Mouse (Mus musculus) kidney, adult 8-10 months (tissue): ENCODE results near the gene Sik3.

Experiments
- DNase-seq, 2 experiments: peaks; one replicate each; pipeline ENCODE4 v3.0.0; 2022

Gene Sik3

GRCm38 (mm10) chr9:46230450-46230975 lies 217.9 kb downstream of the Sik3 start:
- DNase-seq = no peak

GRCm38 (mm10) chr9:46235196-46235595 lies 222.6 kb downstream of the Sik3 start:
- peak; percentile 69 to 70 for DNase-seq

- DNase-seq = no peak
These were observed 222.8 kb downstream of the Sik3 start, which contains the start of gene Apoc3 for GRCm38 (mm10) chr9:46235596-46235648. TSS of gene Apoc3 (minus strand) at chr9:46235636.

DNA sequence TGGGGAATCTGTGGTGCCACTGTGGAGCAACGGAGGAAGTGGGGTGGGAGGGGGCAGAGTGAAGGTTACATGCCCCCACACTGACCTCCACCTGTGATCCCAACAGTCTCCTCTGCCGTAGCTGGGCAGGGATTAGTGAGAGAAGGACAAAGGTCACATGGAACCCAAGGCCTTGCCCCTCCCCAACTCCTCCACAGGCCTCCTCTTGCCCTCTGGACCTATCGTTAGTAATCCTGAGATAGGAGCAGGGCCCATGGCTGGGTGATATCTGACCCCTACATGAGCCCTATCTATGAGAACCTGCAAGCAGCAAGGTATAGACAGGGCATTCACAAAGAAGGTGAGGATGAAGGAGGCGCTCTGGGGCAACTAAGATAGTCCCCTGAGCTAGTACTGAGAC lies 223.0 kb downstream of the Sik3 start:
- peak in 1 of 2 experiments; percentile 51 for DNase-seq

DNA sequence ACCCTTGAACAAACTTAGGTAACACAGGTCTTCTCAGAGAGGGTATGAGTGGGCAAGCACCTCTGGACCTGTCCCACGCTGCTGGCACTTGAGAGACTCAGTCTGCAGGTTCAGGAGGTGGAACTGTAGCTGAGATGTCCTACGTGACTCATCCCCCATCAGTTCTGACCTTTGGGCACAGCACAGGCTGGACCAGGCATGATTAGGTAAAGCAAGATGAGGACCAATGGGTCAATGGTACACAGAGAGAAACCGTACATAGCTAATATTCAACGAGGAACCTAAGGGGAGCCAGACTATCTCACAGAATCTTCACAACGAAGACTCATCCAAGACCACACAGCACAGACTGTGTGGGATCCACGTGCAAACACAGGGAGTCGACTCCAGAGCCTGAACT lies 226.2 kb downstream of the Sik3 start:
- DNase-seq = no peak

- peak in 1 of 2 experiments; percentile 41 for DNase-seq
These were observed 228.0 kb downstream of the Sik3 start, which contains the start of gene Apoa4 for GRCm38 (mm10) chr9:46240526-46241153. TSS of gene Apoa4 (plus strand) at chr9:46240696.

DNA sequence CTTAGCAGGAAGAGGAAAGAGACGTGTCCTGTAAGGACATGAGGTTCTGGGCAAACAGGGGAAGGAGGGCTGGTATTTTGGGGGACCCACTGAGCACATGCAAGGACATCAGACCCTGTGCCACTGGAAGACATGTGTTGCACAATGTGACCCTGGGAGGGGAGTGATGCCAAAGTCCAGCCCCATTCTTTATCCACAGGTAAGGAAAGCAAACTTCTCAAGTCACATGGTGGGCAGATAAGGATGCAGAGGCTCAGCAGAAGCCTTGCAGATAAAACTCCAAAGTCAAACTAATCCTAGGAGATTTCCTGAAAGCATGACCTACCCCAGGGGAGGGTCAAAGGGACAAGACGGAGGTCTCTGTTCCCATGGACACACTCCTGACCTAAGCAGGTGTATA lies 229.2 kb downstream of the Sik3 start:
- DNase-seq = no peak

GRCm38 (mm10) chr9:46243122-46243521 lies 230.5 kb downstream of the Sik3 start:
- no peak for DNase-seq

DNA sequence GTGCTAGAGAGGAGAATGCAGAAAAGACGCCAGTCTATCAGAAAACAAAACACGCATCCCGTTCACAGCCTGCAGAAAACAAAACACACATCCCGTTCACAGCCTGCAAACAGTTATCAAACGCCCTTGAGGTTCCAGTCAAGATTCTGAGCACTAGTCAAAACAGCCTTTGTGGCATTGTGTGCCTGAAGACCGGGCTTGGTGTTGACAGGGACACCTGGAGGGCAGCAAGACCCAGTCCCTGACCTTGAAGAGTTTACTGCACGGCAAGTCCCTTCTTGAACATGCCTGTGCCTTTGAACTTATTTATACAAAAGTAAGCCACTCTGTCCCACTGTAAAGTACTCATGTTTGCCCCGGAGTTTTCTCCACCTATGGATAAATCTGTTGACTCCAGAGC lies 231.0 kb downstream of the Sik3 start:
- no peak for DNase-seq

DNA sequence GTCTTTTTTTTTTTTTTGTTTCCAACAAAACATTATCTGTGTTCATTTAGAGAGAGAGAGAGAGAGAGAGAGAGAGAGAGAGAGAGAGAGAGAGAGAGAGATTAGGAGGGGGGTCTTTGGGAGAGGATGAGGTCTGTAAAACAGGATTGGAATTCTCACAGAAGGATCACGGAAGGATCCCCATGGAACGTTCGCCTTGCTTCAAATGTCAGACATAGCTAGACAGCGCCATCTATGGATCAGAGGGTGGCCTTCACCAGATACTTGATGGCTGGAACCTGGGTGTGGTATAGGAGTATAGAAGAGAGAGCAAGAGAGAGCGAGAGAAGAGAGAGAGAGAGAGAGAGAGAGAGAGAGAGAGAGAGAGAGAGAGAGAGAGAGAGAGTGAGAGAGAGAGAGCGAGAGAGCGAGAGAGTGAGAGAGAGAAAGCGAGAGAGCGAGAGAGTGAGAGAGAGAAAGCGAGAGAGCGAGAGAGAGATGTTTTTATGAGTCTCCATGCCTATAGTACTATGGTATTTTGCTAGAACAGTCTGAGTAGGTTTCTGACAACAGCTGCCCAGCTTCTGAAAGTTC lies 234.2 kb downstream of the Sik3 start:
- DNase-seq = peak; percentile 29 to 69

DNA sequence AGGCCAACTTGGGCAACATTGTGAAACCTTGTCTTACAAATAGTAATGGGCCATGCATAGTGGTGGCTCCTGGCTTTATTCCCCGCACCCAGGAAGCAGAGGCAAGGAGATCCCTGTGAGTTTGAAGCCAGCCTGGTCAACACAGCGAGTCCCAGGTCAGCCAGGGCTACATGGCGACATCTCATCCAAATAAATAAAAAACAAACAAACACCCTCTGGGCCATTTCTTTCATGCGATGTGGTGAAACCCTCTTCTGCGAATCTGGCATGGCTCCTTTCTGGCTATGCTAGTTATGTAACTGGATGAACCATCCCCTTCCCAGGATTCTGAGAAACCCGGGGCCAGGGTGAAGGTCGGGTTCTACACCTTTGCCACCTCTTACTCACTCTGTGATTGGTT lies 243.6 kb downstream of the Sik3 start:
- DNase-seq = no peak

GRCm38 (mm10) chr9:46256658-46257385 lies 244.2 kb downstream of the Sik3 start:
- no peak for DNase-seq

DNA sequence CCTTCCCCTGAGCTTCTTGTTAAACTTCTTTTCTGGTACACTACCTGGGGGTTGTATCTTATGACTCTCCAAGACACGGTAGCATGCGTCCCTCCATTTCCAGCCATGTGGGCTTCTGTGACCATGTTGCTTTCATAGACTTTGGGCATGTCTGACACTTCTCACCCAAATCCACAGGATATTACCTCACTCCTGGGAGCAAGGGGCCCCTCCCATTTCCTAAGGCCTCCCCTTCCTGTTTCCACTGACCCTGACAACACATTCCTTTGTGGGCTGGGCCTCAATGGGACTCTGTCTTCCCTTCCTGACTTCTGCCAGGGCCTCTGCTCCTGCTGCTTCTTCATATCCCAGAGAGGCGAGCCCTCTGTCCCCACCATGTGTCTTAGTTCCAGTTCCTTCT lies 244.9 kb downstream of the Sik3 start:
- no peak for DNase-seq

- no peak for DNase-seq
These were observed 246.5 kb downstream of the Sik3 start for GRCm38 (mm10) chr9:46259111-46259510.

- peak in 1 of 2 experiments; percentile 32 for DNase-seq
These were observed 248.5 kb downstream of the Sik3 start for GRCm38 (mm10) chr9:46261131-46261530.

GRCm38 (mm10) chr9:46268343-46268873 lies 255.8 kb downstream of the Sik3 start, which contains the start of gene Apoa5:
TSS of gene Apoa5 (plus strand) at chr9:46268633.
- no peak for DNase-seq

DNA sequence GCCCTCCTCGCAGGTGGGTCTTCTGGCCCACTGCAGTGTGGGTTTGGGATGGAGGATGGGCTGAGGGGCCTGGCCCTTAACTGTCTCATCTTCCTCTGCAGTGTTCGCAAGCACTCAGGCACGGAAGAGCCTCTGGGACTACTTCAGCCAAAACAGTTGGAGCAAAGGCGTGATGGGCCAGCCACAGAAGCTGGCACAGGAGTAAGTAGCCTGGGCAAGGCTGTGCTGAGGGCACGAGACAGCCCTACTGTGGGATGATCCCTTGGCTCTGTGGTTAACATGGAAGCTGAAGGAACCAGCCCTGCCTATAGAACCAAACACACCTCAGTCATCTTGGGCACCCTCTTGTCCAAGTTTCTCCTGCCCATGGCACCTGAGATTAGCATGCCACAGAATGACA lies 256.5 kb downstream of the Sik3 start:
- DNase-seq = no peak

DNA sequence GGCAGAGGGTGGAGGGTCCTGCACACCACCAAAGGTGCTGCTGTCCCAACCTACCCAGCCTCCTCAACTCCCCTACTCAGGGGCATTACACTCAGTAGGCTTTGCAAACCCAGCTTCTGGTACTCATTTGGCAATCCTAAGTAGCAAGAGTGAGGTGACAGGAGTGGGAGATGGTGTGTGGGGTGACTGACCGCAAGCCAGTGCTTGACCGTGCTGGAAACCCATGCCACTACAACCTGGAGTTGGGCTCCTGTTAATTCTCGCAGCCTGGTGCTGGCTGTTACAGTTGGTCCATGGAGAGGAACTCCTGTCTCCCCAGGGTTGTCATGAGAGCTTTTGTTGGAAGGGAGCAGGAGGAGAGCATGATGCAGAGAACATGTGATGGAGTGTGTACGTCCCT lies 258.2 kb downstream of the Sik3 start:
- DNase-seq = no peak

DNA sequence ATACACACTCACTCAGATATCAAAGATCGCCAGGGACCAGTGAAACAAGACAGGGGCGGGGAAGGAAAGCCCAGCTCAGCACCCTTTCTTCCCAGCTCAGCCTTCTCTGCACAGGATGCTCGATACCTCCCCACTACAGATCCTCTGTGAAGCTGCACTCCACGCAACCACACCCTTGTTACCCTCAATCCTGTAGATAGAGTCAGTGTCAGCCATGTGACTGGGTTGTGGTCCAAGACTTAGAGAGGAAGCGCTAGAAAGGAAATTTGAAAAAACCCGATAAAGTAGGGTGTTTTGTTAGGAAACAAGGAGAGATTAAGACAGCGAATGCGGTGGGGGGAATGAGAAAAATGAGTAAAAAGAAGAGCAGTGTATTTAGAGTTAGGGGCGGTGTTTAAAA lies 259.4 kb downstream of the Sik3 start:
- DNase-seq = no peak

DNA sequence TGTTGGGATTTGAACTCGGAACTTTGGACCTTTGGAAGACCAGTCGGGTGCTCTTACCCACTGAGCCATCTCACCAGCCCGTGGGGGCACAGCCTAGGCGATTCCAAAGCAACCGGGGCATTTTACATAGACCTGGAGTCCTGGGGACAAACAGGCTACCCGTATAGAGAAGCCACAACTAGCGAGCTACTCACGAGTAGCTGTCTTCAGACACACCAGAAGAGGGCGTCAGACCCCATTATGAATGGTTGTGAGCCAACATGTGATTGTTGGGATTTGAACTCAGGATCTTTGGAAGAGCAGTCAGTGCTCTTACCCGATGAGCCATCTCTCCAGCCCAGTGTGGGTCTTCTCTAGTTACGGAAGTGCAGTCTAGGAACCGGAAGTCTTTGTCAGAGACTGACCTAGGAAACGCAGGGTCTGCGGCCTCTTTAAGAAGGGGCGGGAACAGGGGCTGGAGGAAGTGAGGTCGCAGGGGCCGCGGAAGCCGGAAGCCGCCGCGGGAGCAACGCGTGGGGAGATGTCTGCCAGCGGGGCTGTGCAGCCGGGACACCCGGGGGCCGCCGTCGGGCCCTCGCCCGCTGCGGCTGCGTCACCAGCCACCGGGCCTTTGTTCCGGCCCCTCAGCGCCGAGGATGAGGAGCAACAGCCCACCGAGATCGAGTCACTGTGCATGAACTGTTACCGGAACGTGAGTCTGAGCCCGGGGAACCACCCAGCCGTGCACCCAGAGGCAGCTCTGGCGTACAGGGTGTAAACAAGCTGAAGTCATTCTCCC lies 260.2 kb downstream of the Sik3 start, which contains the start of gene Zpr1:
Gene Zpr1 (plus strand): TSS at position 388 of the 778 bp plus-strand sequence.
- DNase-seq = peak; percentile 90 to 91
